Mouse (Mus musculus): ENCODE measurements around the gene Pbx4.

Gene Pbx4

DNA sequence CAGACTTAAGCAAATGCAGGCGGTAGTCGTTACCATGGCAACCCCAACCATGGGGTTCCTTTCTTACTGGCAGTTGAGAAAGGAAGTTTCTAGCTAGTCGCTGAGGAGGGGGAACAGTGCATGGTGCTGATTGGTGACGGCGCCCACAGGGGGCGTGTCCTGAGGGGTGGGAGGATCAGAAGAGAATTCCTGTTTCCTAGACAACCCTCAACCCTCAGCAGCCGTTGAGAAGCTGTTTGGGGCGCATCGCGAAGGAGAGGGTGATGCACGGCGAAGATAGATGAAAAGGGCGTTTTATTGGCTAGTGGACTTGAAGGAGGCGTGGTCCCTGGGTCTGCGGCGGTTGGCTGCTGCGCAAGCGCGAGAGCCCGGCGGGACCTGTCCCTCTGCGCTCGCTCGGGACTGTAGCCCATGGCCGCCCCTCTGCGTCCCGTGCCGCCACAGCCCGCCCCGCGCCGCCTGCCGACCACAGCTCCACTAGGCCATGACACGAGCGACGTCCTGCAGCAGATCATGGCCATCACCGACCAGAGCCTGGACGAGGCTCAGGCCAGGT is at the start of gene Pbx4:
Gene Pbx4 (plus strand): TSS at position 194 of the 556 bp plus-strand sequence.
- DNase-seq (ENCODE audit: low spot score in 2 of 2): peak; percentile 70 to 78

DNA sequence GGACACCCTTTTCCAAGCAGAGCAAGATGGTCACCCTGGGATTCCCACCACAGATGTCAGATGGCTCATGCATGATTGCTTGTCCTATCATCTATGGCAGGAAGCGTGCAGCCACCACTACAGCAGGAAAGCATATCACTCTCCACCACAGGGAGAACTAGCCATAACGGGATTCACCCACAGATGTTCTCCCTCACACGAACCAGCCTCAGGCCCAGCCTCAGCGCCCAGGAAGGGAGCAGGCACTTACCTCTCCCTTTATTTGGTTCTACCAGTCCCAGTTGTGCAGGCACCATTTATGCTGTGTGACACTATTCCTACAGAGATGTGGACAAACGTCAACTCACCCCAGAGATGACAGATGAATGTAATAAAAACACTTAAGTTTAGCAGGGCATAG is 43.2 kb upstream of the Pbx4 start:
- DNase-seq (ENCODE audit: low spot score in 2 of 2): no peak

DNA sequence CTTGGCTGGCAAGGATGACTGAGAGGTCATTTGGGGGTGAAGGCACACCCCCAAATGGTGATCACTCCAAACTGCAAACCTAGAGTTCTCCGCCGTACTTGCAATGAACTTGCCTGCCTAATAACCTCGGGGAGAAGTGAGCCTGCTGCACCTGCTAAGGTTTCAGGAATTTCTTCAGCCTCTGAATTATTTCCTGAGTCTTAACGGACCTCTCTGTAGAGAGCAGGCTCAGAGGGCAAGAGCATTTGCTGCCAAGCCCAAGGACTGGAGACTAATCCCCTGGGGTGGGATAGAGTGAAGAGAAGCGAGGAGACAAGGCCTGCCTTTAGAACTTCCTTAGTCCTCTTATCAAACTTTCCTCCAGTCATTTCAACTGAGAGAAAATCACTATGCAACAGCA is 42.6 kb upstream of the Pbx4 start:
- DNase-seq (ENCODE audit: low spot score in 2 of 2): no peak

DNA sequence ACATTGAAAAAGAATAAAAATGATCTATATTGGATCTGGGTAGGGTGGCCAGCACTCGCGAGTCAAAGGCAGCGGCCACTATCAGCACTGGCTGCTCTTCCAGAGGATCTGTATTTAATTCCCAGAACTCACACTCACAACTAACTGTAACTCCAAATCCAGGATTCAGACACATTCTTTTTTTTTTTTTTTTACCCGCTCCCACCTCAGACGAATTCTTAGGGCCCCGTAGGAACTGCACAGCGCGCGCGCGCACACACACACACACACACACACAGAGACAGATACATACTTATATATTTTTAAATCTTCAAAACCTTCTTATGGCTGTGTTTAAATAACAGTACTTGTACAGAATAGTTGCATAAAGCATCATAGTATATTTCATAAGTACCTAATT is 41.9 kb upstream of the Pbx4 start:
- DNase-seq (ENCODE audit: low spot score in 2 of 2): no peak

DNA sequence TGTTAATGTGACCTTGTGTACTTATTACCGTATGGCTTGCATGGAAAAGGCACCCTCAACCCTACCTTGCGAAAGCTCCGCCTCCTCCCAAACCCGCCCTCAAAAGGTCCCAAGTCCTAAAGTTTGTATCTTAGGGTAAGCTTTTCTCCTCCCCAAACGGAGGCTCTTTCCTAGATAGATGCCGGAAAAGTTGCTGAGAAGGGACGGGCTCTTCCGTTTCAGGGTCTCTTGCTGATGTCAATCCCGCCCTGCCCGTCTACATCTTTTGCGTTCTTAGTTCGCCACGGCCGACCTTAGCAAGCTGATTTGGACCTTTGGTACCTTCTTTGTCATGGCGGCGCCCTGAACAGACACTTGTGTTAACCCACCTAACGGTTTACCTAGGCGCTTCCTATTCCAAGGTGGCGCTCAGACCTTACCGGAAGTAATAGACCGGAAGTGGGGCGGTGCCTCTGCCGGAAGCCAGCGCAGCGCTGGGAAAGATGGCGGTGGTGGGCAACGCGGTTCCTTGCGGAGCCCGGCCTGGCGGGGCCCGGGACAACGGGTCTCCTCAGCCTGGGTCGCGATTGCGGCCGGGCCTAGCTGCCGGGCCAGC is 41.4 kb upstream of the Pbx4 start, which contains the start of the genes Atp13a1 and Zfp866:
Gene Atp13a1 (plus strand): TSS at position 391 of the 595 bp plus-strand sequence.
Gene Zfp866 (minus strand): TSS at position 406 of the 595 bp plus-strand sequence.
- DNase-seq (ENCODE audit: low spot score in 2 of 2): peak; percentile 78 to 87

DNA sequence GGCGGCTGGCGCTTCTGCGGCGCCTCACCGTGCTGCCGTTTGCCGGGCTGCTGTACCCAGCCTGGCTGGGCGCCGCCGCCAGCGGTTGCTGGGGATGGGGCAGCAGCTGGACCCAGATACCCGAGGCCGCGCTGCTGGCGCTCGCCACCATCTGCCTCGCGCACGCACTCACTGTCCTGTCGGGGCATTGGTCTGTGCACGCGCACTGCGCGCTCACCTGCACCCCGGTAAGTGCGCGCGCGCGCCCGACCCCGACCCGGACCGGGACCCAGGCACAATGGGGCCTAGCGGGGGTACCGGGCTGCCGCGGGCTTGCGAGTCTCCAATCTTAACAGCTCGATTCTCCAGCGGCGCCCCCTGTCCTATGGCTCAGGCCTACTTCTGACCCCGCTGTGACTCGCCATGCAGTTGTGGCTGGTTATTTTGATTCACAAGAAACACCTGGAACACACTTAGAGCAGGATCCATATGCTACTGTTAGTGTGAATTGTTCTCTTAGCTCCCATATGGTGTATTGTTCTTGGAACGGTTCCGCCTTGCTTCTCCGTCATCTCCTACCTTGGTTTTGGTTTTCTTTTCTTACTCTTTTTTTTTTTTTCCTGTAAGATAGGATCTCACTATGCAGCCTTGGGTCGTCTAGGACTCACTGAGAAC is 40.7 kb upstream of the Pbx4 start:
- peak in 1 of 2 experiments; percentile 30 for DNase-seq (ENCODE audit: low spot score in 2 of 2)

DNA sequence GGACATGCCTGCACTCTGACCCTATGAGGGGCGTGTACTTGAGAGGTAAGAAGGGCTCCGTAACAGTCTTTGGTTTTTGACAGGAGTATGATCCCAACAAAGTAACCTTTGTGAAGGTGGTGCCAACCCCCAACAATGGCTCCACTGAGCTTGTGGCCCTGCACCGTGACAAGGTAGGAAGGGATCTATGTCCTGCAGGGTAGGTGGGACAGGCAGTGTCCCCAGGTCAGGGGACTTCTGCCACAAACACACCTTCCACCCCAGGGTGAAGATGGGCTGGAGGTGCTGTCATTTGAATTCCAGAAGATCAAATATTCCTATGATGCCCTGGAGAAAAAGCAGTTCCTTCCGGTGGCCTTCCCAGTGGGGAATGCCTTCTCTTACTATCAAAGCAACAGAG is 38.6 kb upstream of the Pbx4 start:
- no peak for DNase-seq (ENCODE audit: low spot score in 2 of 2)

DNA sequence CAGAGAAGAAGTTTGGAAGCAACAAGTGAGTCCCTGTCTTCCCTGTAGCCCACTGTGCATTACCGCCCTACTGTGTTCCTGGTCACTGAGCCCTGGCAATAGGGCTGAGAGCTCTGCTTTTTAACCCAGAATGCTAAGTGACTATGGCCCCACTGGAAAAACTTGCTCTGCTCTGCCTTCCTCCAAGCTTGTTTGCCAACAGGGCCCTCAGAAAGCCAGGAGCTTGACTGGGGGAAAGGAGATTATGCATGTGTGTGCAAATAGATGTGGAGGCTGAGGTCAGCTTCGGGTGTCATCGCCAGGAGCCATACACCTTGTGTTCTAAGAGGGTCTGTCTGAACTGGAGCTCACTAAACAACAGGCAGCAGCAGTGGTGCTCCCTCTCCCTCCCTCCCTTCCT is 38.2 kb upstream of the Pbx4 start:
- DNase-seq (ENCODE audit: low spot score in 2 of 2): no peak

DNA sequence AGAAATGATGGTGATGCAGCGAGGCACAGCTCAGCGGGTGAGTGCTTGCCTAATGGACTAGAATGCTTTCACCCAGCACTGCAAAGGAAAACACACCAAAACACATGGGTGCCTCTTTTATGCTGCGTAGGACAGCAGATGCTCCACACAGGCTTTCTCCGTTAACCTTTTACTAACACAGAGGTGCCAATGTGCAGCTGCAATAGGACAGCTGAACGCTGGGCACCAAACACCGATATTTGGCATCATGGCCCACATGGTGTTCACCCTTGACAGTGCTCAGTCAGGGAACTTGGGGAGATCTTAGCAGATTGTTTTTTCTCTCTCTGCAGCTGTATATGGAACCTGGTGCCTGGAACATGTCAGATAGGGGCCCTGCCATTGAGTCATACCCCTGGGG is 37.4 kb upstream of the Pbx4 start:
- DNase-seq (ENCODE audit: low spot score in 2 of 2): no peak

DNA sequence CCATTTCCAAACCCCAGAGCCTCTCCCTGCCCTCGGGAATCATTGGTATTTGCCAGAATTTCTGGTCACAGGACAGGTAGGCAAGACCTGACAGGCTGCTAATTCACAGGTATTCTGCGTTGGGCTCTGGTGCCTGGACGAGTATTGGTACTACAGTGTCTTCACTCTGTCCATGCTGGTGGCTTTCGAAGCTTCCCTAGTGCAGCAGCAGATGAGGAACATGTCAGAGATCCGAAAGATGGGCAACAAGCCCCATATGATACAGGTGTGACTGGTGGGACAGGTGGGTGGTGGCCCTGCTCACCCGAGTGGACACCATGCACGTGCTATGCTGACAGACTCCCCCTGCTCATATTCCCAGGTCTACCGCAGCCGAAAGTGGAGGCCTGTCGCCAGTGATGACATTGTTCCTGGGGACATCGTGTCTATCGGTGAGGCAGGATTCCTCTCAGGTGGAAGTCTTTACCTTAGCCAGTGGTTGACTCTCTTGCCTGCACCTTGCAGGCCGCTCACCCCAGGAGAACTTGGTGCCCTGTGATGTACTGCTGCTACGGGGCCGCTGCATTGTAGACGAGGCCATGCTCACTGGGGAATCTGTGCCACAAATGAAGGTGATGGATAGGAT is 35.5 kb upstream of the Pbx4 start:
- DNase-seq (ENCODE audit: low spot score in 2 of 2): no peak

DNA sequence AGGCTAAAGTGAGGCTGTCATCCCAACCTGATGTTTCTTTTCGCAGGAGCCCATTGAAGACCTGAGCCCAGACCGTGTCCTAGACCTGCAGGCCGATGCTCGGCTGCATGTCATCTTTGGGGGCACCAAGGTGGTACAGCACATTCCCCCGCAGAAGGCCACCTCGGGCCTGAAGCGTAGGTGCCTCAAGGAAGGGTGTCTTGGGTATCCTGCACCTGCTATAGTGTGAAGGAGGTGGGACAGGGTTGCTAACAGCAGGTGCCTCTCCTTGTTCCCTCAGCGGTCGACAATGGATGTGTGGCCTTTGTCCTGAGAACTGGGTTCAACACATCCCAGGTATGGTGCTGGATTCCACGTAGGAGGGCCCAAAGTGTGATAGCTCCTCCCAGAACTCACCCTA is 34.6 kb upstream of the Pbx4 start:
- DNase-seq (ENCODE audit: low spot score in 2 of 2): peak in 1 of 2 experiments; percentile 0

DNA sequence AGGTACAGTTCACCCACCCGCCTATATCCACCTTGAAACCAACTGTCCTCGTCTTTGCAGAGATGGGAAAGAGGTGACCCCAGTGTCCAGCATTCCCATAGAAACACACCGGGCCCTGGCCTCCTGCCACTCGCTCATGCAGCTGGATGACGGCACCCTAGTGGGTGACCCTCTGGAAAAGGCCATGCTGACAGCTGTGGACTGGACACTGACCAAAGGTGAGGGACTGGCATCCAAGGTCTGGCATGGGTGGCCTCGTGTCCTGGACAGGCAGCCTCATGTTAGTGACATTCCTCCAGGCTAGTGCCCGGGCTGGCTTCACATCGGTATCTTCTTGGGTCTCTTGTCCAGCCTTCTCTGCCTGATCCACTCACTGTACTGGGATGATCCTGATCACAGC is 33.0 kb upstream of the Pbx4 start:
- DNase-seq (ENCODE audit: low spot score in 2 of 2): peak in 1 of 2 experiments; percentile 0

DNA sequence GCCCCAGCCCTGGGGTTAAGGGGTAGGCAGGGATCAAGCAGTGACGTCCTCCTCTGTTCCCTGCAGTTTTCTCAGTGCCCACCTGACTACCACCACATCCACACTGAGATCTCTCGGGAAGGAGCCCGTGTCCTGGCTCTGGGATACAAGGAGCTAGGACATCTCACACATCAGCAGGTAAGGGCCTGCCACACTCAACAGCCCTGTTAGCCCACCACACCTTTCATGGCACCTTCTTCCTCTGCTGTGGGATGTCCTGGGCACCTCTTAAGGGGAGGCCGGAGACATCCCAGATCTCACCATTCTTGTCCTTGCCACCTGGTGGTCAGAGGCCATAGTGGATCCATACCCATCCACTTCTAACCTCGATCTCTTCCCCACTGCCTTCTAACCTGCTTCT is 32.3 kb upstream of the Pbx4 start:
- peak in 1 of 2 experiments; percentile 0 for DNase-seq (ENCODE audit: low spot score in 2 of 2)

DNA sequence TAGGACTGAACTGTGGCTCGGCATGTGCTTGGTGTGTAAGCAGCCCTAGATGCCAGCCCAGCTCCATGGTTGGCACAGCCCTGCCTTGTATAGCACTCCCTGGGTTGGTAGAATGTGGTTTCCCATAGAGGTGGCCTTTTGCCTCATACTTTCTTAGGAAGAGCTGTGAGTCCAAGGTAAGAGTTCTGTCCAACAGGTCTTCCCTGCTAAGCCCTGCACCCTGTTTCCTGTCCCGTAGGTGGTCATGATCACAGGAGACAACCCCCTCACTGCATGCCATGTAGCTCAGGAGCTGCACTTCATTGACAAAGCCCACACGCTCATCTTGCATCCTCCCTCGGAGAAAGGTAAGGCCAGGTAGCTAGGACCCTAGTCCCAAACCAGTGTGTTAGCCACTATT is 30.5 kb upstream of the Pbx4 start:
- peak; percentile 0 to 1 for DNase-seq (ENCODE audit: low spot score in 2 of 2)

DNA sequence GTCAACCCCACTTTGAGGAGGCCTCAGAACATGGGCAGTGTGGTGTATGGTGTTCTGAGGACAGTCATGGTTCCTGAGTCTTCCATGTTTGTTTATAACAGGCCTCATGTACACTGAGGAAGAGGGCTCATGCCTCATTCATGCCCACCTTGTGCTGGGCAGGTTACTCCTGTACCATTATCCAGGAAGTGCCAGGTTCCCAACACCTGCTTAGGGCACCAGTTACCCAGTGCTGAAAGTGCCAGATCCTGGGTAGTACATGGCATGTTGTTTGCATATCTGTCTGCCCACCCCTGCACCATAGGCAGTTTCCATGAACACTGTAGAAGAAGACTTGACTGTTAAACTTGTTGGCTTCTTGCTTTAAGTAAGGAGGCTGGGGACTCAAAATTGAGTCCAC is 30.1 kb upstream of the Pbx4 start:
- peak in 1 of 2 experiments; percentile 4 for DNase-seq (ENCODE audit: low spot score in 2 of 2)

DNA sequence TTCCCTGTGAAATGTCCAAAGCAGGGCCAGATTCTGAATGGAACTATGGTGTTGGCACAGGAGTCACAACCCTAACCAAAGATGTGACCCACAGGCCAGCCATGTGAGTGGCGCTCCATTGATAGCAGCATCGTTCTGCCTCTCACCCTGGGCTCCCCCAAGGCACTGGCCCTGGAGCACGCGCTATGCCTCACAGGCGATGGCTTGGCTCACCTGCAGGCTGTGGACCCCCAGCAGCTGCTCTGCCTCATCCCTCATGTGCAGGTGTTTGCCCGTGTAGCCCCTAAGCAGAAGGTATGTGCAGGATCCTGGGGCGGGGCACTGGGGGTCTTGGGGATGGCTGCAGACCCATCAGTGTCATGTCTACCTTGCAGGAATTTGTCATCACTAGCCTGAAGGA is 28.9 kb upstream of the Pbx4 start:
- peak; percentile 0 to 3 for DNase-seq (ENCODE audit: low spot score in 2 of 2)

DNA sequence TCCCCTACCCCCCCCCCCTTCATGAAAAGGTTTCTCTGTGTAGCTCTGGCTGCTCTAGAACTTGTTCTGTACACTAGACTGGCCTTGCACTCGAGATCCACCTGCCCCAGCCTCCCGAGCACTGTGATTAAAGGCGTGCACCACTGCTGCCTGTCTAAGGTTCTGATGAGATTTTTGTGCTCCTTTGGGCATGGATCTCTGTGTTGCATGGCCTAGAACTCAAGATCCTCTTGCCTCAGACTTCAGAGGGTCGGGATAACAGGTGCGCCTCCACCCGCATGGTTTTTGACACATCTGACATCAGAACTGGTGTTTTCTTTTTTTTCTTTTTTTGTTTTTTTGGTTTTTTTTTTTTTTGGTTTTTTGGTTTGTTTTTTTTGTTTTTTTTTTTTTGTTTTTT is 27.8 kb upstream of the Pbx4 start:
- peak in 1 of 2 experiments; percentile 1 for DNase-seq (ENCODE audit: low spot score in 2 of 2)

DNA sequence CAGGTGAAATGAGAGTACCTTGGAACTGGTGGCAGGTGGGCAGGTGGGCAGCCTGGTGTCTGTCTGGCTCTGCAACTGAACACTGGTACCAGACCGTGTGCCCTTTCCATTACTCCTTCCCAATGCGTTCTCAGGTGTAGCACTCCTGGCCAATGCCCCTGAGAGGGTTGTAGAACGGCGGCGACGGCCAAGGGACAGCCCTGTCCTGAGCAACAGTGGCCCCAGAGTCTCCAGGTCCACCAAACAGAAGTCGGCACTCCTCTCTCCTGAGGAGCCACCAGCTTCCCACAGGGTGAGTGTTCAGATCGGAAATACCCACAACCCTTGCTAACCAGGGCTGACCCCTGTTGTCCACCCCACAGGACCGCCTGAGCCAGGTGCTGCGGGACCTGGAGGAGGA is 27.2 kb upstream of the Pbx4 start:
- peak; percentile 0 to 6 for DNase-seq (ENCODE audit: low spot score in 2 of 2)

DNA sequence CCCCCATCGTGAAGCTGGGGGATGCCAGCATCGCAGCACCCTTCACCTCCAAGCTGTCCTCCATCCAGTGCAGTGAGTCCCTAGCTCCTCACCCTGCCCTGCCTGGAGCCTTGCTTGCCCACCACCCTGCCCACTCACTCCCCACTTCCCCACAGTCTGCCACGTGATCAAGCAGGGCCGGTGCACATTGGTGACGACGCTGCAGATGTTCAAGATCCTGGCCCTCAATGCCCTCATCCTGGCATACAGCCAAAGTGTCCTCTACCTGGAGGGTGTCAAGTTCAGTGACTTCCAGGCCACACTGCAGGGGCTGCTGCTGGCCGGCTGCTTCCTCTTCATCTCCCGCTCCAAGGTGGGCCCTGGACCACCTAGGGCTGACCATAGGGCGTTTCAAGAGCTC is 26.8 kb upstream of the Pbx4 start:
- peak in 1 of 2 experiments; percentile 4 for DNase-seq (ENCODE audit: low spot score in 2 of 2)

DNA sequence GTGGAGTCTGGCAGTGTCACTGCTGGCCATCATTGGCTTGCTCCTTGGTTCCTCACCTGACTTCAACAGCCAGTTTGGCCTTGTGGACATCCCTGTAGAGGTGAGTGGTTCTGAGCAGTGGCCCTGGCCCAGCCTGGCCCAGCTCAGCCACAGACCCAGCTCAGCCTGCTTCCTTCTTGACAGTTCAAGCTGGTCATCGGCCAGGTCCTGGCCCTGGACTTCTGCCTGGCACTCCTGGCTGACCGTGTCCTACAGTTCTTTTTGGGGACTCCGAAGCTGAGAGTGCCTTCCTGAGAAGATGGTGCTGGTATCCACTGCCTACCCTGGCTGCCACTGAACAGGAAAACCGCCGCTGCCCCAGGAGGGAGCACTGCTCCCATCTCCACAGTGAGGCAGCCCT is 25.1 kb upstream of the Pbx4 start:
- no peak for DNase-seq (ENCODE audit: low spot score in 2 of 2)

DNA sequence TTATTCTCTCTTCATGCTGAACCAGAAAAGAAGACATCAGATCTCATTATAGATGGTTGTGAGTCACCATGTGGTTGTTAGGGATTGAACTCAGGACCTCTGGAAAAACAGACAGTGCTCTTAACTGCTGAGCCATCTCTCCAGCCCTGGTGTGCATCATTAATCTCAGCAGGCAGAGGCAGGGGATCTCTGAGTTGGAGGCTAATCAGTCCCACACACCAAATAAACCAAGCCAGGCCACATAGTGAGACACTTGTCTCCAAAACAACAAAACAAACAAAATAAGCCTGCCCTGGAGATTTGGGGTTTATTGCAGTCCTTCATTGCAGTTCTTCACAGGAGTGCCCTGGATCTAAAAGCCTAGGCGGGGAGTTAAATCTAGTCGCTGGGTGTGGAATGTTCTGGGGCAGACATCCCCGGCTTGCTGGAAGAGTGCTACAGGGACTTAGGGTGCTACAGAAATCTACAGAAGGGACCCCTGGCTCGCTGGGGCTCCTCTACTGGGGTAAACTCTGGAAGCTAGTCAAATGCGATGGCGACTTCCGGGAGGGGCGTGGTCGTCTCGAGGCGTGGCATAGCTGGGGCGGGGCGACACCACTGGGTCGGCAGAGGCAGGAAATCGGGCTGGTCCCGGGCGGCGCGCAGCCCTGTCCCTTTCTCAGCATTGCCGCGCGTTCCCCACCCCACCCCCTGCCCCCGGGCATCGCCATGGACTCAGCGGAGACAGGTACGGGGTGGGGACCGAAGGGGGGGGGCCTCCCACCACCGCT is 24.0 kb upstream of the Pbx4 start, which contains the start of gene Gmip:
Gene Gmip (plus strand): TSS at position 586 of the 770 bp plus-strand sequence.
- peak; percentile 79 to 85 for DNase-seq (ENCODE audit: low spot score in 2 of 2)

DNA sequence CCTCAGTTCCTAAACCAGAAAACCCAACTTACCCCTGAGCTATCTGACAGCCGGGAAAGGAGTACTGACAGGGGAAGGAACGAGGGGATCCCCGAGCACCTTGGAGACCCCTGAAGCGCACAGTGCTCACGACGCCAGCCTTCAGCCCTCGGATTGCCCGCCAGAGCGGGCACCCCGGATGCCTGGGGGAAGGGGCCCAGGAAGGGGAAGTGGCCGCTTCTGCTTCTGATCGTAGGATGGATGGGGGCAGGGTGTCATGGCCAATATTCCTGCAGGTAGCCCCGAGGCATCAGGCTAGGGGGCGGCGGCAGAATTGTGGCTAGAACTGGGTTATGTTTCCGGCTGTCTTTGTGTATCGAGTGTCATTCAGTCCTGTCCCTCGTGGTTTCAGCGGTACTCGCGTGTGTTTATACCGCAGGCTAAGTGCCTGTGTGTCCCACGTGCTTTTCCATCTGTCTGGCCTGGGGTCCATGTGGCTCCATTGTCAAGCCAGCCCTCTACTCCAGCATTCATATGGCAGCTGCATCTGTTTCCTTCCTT is 23.4 kb upstream of the Pbx4 start:
- DNase-seq (ENCODE audit: low spot score in 2 of 2): peak; percentile 33 to 44

All from spleen, postnatal 14 days (tissue).